Mouse (Mus musculus) spleen, postnatal 36 days (tissue): ENCODE measurements around the gene 4930562C15Rik.

ENCODE experiments used
- DNase-seq, 2 experiments: peaks; one replicate each; pipeline ENCODE4 v3.0.0; 2022; ENCODE audit warnings: low spot score in 2 of 2, mixed read lengths in 1 of 2

Gene 4930562C15Rik

DNA sequence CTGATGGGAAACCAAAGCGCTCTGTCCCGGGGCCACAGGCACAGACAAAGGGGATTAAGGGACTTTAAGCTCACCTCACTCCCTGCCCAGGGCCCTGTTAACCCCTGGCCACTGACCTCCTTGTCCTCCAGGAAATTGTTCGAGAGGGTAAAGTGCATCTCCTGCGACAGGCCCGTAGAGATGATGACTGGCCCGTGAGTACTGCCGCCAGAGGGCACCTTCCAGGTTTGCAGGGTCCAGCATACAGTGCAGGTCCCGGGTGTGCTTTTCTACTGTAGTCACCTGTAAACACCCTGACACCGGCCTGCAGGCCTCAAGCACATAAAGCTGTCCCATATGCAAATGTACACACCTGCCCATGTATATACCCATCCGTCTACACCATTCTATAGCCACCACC is 26.2 kb downstream of the 4930562C15Rik start:
- DNase-seq = no peak

DNA sequence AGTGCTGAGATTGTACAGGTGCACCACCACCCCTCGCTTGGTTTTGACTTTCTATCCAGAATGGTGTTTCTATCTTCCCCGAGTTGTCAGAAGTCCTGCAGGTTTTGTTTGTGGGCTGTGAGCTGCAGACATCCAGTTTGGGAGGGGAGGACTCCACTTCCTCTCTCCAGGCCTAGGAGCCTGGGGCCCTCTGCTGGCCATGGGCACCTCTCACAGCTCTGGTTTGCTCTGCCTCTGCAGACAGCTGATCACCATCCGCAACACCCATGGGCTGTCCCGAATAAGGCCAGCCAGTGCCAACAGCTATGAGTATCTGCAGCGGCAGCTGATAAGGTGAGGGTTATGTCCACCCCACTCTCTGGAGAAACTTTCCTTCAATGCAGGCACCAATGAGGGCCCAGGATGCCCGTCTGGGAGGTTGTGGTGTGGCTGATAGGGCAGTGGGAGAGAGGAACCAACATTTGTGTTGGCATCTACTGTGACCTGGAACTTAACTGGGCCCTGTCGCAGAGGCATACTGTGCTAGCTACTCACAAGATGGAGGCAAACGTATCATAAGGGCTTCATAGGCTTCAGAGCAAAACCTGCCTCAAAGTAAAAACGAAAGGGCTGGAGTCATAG is 27.8 kb downstream of the 4930562C15Rik start:
- peak; percentile 72 to 74 for DNase-seq

DNA sequence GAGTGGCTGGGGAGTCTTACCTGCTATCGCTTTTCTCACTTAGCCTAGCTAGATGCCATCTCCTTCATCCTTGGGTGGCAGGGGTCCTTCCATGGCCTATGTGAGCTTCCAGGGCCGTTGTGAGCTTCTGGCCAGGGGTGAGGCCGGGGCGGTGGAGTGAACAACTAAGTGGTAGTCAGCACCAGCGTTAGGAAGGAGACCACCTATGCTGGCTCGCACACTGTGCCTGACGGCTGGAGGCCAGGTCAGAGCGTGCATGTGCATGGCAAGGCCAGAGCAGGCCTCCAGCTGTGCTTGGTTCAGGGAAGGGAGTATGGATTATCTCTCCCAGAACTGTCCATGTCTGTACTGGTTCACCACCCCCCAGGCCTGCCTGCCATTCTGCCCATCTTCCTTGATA is 28.5 kb downstream of the 4930562C15Rik start:
- no peak for DNase-seq

DNA sequence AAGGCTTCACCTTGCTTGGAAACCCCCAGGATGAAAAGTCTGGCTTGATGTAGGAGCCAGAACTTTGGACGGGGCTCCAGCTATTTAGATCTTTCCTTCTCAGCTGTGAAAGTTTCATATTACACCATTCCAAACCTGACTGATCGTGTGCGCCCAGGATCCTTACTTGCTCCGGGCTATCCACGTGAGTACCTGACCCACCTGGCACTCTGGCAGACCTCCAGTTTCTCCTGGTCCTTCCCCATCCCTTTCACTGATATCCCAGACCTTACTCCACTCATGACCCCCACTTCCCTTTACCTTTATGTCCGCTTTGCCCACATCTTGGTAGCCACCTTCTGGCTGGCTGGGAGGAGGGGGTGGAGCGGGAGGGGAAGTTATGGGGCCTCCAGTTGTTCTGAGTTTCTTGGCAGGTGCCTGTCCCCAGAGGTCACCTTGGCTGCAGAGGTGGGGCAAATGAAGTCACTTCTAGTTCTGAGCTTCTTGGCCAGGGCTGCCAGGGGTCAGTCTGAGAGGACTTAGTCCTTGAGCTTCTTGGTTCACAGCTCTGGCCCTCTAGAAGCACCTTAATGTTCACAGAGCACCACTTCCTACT is 31.0 kb downstream of the 4930562C15Rik start:
- no peak for DNase-seq

DNA sequence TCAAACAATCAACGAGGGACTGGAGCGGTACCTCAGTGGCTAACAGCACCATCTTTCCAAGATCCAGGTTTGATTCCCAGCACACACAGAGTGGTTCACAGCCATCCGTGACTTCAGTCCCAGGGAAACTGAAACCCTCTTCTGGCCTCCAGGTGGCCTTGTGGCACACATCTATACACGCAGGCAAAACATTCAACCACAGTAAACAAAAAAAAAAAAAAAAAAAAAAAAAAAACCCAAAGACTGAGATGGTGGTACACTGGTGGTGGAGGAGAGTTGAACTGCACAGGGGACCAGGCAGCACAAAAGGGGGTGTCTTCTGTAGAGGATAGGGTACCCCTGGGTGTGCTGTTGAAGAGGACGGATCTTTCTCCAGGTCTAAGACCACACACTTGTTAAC is 35.3 kb downstream of the 4930562C15Rik start:
- DNase-seq = no peak

DNA sequence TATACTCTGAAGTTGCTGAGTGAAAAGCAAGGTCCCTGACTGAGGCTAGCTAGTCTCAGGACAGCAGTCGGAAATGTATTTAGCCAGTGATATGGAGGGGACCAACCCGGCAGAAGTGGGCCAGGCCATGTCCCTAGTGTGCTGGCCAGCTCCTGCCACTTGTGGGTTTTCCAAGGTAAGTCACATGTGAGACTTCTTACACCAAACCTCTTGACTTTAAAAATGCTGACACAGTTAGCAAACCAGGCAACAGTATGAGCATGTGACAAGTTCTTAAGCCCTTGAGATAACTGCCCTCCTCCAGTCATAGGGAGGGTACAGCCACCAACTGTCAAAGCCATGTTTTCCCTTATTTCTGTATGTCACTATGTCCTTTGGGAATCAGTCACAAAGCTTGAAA is 36.7 kb downstream of the 4930562C15Rik start:
- no peak for DNase-seq

DNA sequence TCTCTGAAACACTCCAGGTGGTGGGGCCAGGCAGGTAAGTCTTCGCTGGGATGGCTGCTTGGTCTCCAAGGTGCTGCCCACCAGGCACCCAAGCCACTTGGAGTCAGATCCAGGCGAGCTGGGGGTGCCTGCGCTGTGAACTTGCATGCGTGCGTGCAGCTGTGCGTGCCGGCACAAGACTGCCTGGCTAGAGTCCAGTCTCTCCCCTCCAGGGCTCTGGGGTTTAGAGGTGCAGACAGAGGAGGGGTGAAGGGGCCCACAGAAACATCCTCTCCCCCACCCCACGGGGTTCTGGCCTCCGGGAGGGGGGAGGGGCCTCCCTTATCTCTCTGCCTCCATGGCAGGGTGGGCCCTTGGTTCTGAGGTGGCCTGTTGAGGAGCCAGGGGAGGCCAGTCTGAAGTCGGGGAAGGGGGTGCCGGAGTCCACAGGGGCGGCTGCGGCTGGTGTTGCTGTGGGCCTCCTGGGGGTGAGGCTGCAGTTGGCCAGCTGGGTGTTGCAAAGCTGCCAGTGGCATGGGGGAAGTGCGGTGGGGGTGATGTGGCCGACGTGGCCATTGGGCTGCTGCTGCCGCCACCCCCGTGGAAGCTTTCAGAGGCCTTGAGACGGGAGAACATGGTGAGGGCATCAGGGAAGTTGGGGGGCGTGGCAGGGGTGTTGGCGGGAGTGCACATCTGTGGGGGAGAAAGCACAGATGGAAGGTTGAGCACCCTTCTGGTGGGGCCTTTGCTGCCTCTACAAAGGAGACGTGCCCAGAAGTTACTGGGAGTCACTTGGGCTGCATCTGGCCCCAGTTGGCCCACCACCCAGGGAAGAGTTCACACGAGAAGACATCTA is 40.2 kb downstream of the 4930562C15Rik start:
- no peak for DNase-seq

DNA sequence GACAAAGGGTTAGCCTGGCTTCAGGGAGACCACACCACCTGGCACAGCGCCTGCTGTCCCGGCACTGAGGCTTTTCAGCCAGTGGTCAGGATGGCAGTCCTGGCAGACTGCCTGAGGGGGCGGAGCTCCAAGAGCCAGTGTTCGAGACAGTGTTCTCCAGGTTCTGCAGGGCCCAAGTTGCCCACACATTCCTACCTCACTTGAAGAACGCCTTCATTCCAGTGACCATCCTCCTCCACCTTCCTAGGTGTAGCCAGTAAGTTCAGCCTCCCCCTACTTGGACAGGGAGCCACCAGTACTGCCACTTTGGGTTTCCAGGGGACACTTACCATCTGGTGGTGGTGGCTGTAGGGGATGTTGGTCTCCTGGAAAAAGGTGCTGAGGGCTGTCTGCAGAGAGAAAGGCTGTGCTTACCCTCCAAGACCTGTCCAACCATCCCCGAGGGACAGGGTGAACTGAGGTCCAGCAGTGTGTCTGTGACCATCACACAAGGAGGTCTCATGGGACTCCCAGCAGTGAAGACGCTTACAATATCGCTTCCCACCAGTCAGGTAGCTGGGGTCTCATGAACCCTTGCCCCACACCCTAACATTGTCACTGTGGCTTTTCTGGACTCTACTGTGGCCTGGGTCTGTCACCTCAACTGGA is 40.9 kb downstream of the 4930562C15Rik start:
- no peak for DNase-seq

DNA sequence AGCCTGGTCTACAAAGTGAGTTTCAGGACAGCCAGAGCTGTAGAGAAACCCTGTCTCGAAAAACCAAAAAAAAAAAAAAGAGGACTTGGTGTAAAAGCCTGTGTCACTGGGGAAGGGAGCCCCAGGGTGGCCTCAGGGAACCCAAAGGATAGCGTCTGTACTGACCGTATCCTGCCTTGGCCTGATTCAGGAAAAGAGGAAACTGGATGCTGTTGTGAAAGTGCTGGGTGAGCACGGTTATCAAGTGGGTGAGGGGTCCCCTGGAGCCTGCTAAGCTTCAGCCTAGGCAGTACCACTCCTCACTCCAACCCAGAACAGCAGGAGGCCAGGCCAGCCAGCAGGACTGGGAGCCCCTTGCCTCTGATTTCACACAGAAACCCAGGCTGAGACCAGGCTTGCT is 42.0 kb downstream of the 4930562C15Rik start:
- no peak for DNase-seq

DNA sequence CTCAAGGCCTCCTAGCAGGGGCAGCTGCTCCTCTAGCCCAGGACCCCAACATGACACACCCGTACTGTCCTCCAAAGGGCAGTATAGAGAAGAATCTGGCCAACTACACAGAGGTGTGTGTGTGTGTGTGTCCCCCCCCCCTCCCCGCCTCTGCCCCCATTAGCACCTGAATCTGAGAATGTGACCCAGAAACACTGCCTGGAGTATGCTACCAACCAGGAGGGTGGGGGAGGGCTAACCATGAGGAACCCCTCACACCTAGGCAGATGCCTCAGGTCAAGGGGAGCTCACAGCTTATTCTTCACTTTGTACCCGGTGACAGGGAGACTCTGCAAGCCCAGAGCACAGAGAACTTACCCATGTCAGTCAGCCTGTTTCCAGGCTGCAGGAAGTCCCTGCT is 42.5 kb downstream of the 4930562C15Rik start:
- no peak for DNase-seq

DNA sequence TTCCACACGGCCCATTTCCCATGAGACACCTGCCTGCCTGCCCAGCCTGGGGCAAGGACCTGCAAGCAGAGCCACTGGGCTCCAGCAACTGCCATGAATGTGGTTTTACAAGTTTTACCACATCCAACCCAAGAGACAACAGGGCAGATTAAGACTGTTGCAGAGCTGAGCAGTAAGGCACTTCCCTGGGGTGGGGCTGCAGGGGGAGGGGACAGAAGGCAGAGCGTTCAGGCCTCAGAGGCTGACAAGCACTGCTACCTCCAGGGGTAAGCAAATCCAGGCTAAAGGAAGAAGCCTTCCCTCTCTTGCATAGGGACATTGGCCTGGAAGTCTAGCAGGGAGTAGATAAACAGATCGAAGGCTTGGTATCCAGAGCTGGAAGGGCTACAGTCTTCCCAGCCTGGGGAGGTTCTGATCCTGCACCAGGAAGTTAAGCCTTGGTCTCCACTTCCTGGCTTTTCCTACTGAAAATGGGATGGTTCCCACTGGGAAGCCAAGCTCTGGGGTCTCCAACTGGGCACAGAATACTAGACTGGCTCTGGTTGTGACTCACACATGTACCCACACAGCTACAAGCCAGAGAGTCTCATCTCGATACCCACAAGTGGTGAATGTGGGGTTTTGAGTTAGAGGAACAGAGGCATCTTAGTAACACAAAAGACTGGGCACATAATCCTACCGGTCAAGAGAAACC is 43.1 kb downstream of the 4930562C15Rik start:
- DNase-seq = peak; percentile 65 to 66

DNA sequence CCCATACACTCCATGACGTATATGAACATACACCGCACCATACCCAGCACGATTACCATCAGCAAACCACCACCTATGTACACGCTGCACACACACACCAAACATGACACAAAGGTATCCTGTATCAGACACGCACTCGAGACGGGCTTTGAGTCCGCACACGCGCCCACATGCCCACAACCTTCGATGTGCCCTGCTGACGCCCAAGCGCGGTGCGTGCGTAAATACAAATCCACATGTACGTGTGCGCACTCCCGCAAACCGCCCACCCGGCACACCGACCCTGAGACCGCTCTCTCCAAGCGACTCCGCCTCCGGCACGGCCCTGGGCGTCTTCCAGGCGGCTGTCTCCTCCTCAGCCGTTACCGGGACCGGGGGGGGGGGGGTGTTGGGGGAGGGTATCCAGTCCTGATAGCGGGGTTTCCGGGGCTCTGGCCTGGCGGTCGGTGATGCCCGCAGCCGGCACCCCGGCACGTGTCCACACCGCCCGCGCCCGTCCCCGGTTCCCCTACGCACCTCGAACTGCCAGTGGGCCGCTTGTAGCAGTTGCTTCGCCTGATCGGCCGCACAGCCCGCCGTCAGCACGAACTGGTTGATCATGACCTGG is 44.0 kb downstream of the 4930562C15Rik start:
- peak in 1 of 2 experiments; percentile 45 for DNase-seq

DNA sequence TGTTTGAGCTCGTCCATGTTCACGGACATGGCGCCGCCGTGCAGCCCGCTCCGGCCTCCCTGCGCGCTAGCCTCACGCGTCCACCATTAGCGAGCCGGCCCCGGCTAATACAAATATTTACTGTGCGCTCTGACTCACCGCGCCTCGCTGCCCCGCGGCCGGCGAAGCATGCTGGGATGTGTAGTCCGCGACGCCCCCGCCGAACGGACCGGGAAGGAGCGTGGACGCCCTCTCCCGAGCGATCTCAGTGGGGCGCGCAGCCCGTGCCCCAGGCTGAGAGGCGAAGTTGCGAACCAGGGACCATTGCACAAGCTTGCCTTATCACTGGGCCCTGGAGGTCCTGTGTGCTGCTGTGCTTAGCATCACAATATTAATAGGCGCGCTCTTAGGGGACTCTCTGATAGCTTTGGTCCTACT is 44.5 kb downstream of the 4930562C15Rik start:
- peak; percentile 89 to 90 for DNase-seq

DNA sequence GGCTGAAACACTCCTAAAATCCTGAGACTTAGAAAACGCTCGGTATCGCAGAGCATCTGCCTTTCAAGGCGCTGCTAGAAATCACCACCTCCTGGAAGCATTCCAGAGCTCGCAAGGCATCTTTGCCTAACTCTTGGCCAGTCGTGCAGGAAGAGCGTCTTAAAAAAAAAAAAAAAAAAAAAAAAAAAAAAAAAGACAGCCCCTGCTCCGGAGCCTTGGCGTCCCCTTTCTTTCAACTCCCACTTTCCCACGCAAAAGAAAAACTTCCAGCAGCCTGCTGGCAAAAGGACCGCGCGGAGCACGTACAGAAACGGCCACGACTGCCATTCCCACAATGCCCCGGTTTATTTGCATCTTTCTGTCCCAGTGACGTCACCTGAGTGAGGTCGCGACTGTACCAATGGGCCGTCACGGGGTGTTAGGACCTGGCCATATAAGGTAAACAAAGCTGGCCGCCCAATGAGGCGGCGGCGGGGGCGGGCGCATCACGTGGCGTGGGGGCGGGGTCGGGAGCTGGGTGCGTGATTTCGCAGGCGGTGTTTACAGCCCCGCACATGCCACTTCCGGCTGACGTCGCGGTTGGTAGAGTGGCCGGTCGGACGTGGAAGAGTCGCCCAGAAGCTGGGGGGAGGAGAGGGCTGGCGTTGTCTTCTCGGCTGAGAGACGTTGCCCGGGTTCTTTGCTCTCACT is 45.1 kb downstream of the 4930562C15Rik start, which contains the start of gene Ubald1:
TSS of gene Ubald1 (minus strand) at position 180 of the 690 bp plus-strand sequence.
- DNase-seq = peak; percentile 97 to 99

DNA sequence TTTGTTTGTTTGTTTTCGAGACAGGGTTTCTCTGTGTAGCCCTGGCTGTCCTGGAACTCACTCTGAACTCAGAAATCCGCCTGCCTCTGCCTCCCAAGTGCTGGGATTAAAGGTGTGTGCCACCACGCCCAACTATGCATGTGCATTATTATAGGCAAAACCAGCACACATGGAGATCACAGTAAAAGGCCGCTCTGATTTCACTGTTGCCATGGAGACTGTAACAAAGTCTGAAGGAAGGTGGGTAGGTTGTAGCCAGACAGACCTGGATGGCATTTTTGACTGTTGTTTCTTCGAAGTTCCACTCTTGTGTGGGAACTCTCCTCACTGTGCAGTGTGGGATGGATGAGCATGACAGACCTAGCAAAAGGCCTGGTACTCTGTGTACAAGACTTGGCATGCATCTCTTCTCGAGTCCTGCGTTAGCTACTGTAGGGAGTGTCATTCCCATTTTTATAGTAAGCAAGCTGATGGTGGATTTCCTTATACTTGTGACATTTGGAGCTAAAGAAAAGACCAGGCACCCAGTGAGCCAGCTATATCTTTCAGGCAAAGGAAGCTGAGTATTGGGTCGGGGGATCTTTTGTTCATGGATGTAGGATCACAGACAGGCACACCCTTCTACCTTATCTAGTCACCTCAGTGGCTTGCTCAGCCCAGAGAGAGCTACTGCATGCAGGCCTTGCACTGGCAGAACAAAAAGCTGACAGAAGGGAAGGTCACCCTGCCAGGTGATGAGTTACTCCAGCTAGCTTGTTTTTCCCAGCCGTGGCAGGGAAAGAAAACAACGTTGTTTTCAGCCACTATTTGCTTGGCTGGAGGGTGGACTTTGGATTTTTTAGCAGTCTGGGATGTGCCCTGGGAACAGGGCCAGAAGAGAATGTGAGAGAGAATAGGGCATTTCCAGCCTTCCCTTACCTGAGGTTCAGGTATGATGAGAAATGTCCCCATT is 46.5 kb downstream of the 4930562C15Rik start:
- DNase-seq = no peak

DNA sequence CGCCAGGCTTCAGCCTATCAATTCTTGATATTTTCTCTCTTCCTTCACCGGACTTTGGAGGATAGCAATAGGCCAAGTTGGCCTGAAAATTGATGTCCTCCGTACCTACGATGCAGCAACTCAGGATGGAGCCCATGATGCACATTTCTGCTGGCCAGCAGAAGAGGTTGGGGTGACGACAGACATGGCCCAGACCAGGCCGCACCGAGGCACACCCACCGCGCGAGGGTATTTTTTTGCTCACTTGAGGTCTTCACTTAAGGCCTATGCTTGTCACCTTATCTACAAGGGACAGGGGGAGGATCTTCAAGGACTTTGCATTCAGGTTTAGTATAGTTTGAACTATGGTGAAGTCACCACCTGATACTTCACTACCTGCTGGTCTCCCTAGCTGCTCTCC is 49.7 kb downstream of the 4930562C15Rik start:
- DNase-seq = no peak

DNA sequence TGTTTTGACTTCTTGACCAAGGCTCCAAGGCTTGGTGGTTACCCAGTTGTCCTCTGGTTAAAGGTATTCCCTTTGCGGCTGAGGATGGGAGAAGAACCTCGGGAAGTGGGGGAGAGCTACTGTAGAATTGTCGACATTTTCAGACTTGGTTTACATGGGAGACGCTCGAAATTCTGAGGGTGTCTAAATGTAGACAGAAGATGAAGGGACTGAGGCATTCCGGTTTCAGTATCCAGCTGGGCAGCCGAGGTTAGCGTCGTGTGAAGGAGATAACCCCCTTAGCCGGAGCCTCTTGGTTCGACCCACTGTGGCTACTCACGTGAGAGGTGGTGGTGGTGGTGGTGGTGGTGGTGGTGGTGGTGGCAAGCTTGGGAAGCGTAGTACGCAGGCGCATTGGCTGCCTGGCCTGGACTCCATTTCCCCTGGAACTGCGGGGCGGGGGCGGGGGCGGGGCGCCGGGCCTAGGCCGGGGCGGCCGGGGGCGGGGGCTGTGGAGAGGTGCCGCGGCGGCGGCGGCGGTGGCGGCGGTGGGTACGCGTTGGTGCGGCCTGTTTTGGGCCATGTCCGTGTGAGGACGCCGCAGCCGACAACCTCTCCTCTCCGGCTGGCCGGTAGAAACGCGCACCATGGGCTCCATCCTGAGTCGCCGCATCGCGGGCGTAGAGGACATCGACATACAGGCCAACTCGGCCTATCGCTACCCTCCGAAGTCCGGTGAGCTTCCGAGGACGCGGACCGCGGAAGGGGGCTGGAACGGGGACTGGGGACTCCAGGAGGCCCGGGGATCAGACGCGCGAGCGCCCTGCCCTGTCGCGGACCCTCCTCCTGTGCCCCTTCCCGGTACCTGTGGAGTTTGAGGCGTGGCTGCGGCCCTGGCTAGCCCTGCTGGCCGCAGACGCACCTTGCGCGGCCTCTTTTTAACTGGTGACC is 50.8 kb downstream of the 4930562C15Rik start, which contains the start of gene Mgrn1:
TSS of gene Mgrn1 (plus strand) at position 490 of the 930 bp plus-strand sequence.
- peak; percentile 84 to 86 for DNase-seq

DNA sequence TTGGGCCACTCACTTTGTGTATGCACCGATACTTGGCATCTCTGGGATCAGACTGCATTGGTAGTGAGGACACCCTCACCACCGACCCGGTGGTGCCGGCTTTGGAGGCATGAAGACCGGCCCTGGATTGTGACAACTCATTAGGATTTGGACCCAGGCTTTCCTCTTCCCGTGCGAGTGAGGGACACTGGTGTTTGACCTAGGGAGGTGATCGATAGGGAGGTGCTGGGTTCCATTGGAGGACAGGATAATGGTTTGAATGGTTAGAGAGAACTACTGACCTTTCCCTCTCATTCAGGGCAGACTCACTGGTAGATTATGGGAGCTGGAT is 51.4 kb downstream of the 4930562C15Rik start:
- no peak for DNase-seq
